Mouse (Mus musculus): ENCODE results near the gene Dglucy.

- TF ChIP-seq CTCF (IDR thresholded peaks at IDR 0.05; ENCODE audit: borderline replicate concordance, insufficient read depth, low read length) (no peak), POLR2A (IDR thresholded peaks at IDR 0.05; ENCODE audit: low read depth, low read length) (no peak)
Observed at GRCm38 (mm10) chr12:100774756-100775155, 4.1 kb upstream of the Dglucy start.
